Mouse (Mus musculus): ENCODE measurements at regions not wholly inside any gene's neighbourhood (a gene's known extent, or its start where the extent isn't known, plus 50 kb on each side); places are given as distances from the start of the nearest gene placed in this dataset.

DNA sequence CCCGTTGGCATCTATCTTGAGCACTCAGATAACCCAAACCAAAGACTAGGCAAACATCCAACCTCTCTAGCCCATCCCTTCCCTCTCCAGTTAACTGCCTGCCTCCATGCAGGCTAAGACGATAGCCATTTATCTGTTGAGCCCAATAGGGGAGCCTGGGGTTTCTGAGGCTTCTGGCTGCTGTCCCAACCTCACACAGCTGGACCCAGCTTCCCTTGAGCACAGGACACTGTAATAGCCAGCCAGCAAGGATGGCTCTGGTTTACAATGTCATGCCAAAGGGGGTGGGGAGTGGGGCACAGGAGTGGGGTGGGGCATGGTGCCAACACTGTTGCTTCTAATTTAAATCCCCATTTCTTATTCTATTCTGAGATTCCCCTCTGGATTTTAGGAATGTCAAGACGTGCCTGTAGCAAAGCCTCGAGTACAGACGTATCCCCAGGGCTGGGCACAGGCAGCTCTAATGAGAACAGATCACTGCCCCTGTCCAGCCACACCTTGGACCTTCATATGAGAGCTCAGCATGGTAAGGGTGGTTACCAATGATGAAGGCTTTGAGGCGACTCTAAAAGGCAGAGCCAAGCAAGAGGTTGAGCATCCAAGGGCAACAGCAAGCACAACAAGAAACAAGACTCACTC is 152.0 kb downstream of the Auh start:
- intact Hi-C loops (cut with DNase I), result no loop called here
- no peak for DNase-seq (ENCODE audit: low spot score in 2 of 2)

DNA sequence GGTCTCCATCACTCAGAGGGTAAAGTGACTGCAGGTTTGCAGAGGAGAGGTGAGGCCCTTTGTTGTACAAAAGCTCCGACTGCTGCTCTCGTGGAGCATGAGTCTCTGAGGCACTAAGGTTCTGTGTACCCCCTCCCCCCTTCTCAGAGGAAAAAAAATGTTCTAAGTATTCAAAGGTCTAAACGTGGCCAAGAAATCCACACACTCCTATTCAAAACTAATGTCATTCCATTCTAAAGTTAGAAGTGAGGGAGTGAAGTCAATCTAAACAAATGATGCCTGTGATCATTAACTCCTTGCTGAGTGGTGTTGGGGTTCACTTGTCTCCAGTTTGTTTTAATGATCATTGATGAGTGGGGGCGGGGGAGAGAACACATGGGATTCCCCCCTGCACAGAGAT is 150.6 kb downstream of the Auh start:
- DNase-seq (ENCODE audit: low spot score in 2 of 2), result no peak
- intact Hi-C loops (cut with DNase I), result no loop called here
